Mouse (Mus musculus) MEL (cell line): ENCODE results near the gene Ptgs1. TPM values are rescaled to one million over a fixed set of nuclear protein-coding genes. Genes with fewer than 3 reads are reported as not detected.

ENCODE experiments used
- DNase-seq: peaks from one replicate; pipeline ENCODE4 v3.0.0; 2011; ENCODE audit warnings: low read depth, low spot score
- H3K27ac ChIP-seq: 2 replicates; pipeline ENCODE4 v1.5.1; 2012; ENCODE audit warnings: low read depth, mild to moderate bottlenecking, control low read depth, low read length, moderate library complexity; ENCODE audit not compliant: control insufficient read depth
- H3K27me3 ChIP-seq, 2 experiments: fragments of 150-350 bp in 1 of 2; sonication (generic) in 1 of 2; 2 replicates each; pipeline ENCODE4 v1.6.1; 2012; ENCODE audit warnings: low read length in 2 of 2, mild to moderate bottlenecking in 2 of 2, improper control_type of control experiment in 1 of 2, moderate library complexity in 1 of 2; ENCODE audit not compliant: insufficient read depth in 2 of 2, control insufficient read depth in 1 of 2
- H3K36me3 ChIP-seq, 2 experiments: 2 replicates each; pipeline ENCODE4 v1.6.1; 2012 to 2014; ENCODE audit warnings: low read length in 2 of 2, improper control_type of control experiment in 1 of 2, inconsistent platforms in 1 of 2, mild to moderate bottlenecking in 1 of 2; ENCODE audit not compliant: insufficient read depth in 2 of 2, control insufficient read depth in 1 of 2
- H3K4me1 ChIP-seq, 2 experiments: fragments of 150-350 bp in 1 of 2; sonication (generic) in 1 of 2; 2 replicates each; pipeline ENCODE4 v1.6.1; 2012; ENCODE audit warnings: low read length in 2 of 2, improper control_type of control experiment in 1 of 2, mild to moderate bottlenecking in 1 of 2; ENCODE audit not compliant: insufficient read depth in 2 of 2, control insufficient read depth in 1 of 2
- H3K4me3 ChIP-seq, 2 experiments: fragments of 150-350 bp in 1 of 2; sonication (generic) in 1 of 2; 2 replicates each; pipeline ENCODE4 v1.5.1; 2012; ENCODE audit warnings: low read depth in 2 of 2, low read length in 2 of 2, mild to moderate bottlenecking in 2 of 2, moderate library complexity in 2 of 2, control low read depth in 1 of 2, improper control_type of control experiment in 1 of 2; ENCODE audit not compliant: control insufficient read depth in 1 of 2, insufficient read depth in 1 of 2
- H3K79me2 ChIP-seq: 2 replicates; pipeline ENCODE4 v1.6.1; 2012; ENCODE audit warnings: mild to moderate bottlenecking, low read length, moderate library complexity; ENCODE audit not compliant: control insufficient read depth, poor library complexity, insufficient read depth
- H3K9ac ChIP-seq: 2 replicates; pipeline ENCODE4 v1.6.1; 2012; ENCODE audit warnings: low read depth, mild to moderate bottlenecking, control low read depth, low read length, moderate library complexity; ENCODE audit not compliant: control insufficient read depth, poor library complexity, severe bottlenecking
- H3K9me3 ChIP-seq: fragments of 150-350 bp; sonication (generic); replicated peaks from 2 replicates; pipeline ENCODE4 v1.6.1; 2012; ENCODE audit warnings: mild to moderate bottlenecking, low read length, improper control_type of control experiment, moderate library complexity; ENCODE audit not compliant: insufficient read depth
- CHD1 ChIP-seq: IDR thresholded peaks from 2 replicates; pipeline ENCODE4 v1.6.1; 2012; ENCODE audit warnings: low read depth, mild to moderate bottlenecking, inconsistent platforms, low read length, improper control_type of control experiment
- CHD2 ChIP-seq: IDR thresholded peaks from 2 replicates; pipeline ENCODE4 v1.6.1; 2011; ENCODE audit warnings: low read length, improper control_type of control experiment
- CTCF ChIP-seq, 3 experiments: IDR thresholded peaks in 2 of 3; conservative IDR thresholded peaks in 1 of 3; 2 replicates each; pipeline ENCODE4 v1.5.1; 2011 to 2012; ENCODE audit warnings: low read length in 3 of 3, low read depth in 2 of 3, mild to moderate bottlenecking in 2 of 3, improper control_type of control experiment in 1 of 3, inconsistent platforms in 1 of 3, mixed read lengths in 1 of 3, moderate library complexity in 1 of 3; ENCODE audit not compliant: control insufficient read depth in 1 of 3, insufficient read depth in 1 of 3, poor library complexity in 1 of 3, severe bottlenecking in 1 of 3
- E2F4 ChIP-seq: IDR thresholded peaks from 2 replicates; pipeline ENCODE4 v1.6.1; 2011; ENCODE audit warnings: low read depth, low read length, improper control_type of control experiment, borderline replicate concordance
- EP300 ChIP-seq, 2 experiments: IDR thresholded peaks; 2 replicates each; pipeline ENCODE4 v1.6.1; 2011; ENCODE audit warnings: improper control_type of control experiment in 2 of 2, low read length in 2 of 2, low read depth in 1 of 2, mild to moderate bottlenecking in 1 of 2
- GABPA ChIP-seq: IDR thresholded peaks from 2 replicates; pipeline ENCODE4 v1.6.1; 2012; ENCODE audit warnings: low read depth, mild to moderate bottlenecking, inconsistent platforms, low read length, improper control_type of control experiment, moderate library complexity
- MAFK ChIP-seq: IDR thresholded peaks from 2 replicates; pipeline ENCODE4 v1.6.1; 2011; ENCODE audit warnings: low read depth, mild to moderate bottlenecking, low read length, improper control_type of control experiment, borderline replicate concordance
- MAX ChIP-seq: IDR thresholded peaks from 2 replicates; pipeline ENCODE4 v1.6.1; 2011; ENCODE audit warnings: low read length, improper control_type of control experiment
- MAZ ChIP-seq: IDR thresholded peaks from 2 replicates; pipeline ENCODE4 v1.6.1; 2012; ENCODE audit warnings: low read depth, mild to moderate bottlenecking, inconsistent platforms, low read length, improper control_type of control experiment
- MEF2A ChIP-seq: IDR thresholded peaks from 2 replicates; pipeline ENCODE4 v1.6.1; 2014; ENCODE audit warnings: low read depth, mild to moderate bottlenecking, inconsistent platforms, low read length, improper control_type of control experiment; ENCODE audit not compliant: poor library complexity, insufficient replicate concordance, severe bottlenecking; ENCODE audit errors: extremely low read depth
- MYB ChIP-seq: IDR thresholded peaks from 2 replicates; pipeline ENCODE4 v1.6.1; 2011; ENCODE audit warnings: mild to moderate bottlenecking, low read depth, low read length, improper control_type of control experiment
- NELFE ChIP-seq: IDR thresholded peaks from 2 replicates; pipeline ENCODE4 v1.6.1; 2011; ENCODE audit warnings: low read depth, low read length, improper control_type of control experiment
- NRF1 ChIP-seq: IDR thresholded peaks from 2 replicates; pipeline ENCODE4 v1.6.1; 2014; ENCODE audit warnings: low read depth, mild to moderate bottlenecking, inconsistent platforms, low read length, improper control_type of control experiment, moderate library complexity; ENCODE audit not compliant: poor library complexity, insufficient read depth, severe bottlenecking
- POLR2A ChIP-seq, 2 experiments: IDR thresholded peaks; 2 replicates each; pipeline ENCODE4 v1.6.1; 2011 to 2012; ENCODE audit warnings: low read length in 2 of 2, mild to moderate bottlenecking in 2 of 2, control low read depth in 1 of 2, improper control_type of control experiment in 1 of 2, low read depth in 1 of 2, moderate library complexity in 1 of 2; ENCODE audit not compliant: control insufficient read depth in 1 of 2, insufficient read depth in 1 of 2, poor library complexity in 1 of 2
- POLR2AphosphoS2 ChIP-seq: IDR thresholded peaks from 2 replicates; pipeline ENCODE4 v1.6.1; 2011; ENCODE audit warnings: low read length, improper control_type of control experiment
- TAL1 ChIP-seq: IDR thresholded peaks from 2 replicates; pipeline ENCODE4 v1.6.1; 2012; ENCODE audit warnings: mild to moderate bottlenecking, inconsistent platforms, low read length, moderate library complexity, mixed read lengths
- TCF12 ChIP-seq: IDR thresholded peaks from 2 replicates; pipeline ENCODE4 v1.6.1; 2014; ENCODE audit warnings: low read depth, mild to moderate bottlenecking, inconsistent platforms, low read length, improper control_type of control experiment, moderate library complexity
- UBTF ChIP-seq: IDR thresholded peaks from 2 replicates; pipeline ENCODE4 v1.6.1; 2012; ENCODE audit warnings: low read depth, mild to moderate bottlenecking, inconsistent platforms, low read length, improper control_type of control experiment, moderate library complexity, borderline replicate concordance; ENCODE audit not compliant: insufficient read depth
- USF1 ChIP-seq: IDR thresholded peaks from 2 replicates; pipeline ENCODE4 v1.6.1; 2014; ENCODE audit warnings: low read depth, mild to moderate bottlenecking, inconsistent platforms, low read length, improper control_type of control experiment, moderate library complexity
- USF2 ChIP-seq, 2 experiments: IDR thresholded peaks; 2 replicates each; pipeline ENCODE4 v1.6.1; 2011 to 2012; ENCODE audit warnings: improper control_type of control experiment in 2 of 2, low read length in 2 of 2, borderline replicate concordance in 1 of 2, inconsistent platforms in 1 of 2, low read depth in 1 of 2, mild to moderate bottlenecking in 1 of 2; ENCODE audit not compliant: insufficient read depth in 1 of 2
- ZMIZ1 ChIP-seq: IDR thresholded peaks from 2 replicates; pipeline ENCODE4 v1.6.1; 2012; ENCODE audit warnings: low read depth, mild to moderate bottlenecking, inconsistent platforms, low read length, improper control_type of control experiment, moderate library complexity
- polyA plus RNA-seq, 2 experiments: library from polyadenylated mRNA; stranded (reverse) in 1 of 2; unstranded in 1 of 2; fragments of >175 nt in 1 of 2; fragments of >200 nt in 1 of 2; gene quantifications; 2 replicates each; pipeline versions ENCODE4 v1.2.1 to v1.2.4; 2012; ENCODE audit warnings: low replicate concordance in 2 of 2, low read depth in 1 of 2; ENCODE audit not compliant: insufficient read length in 2 of 2, insufficient read depth in 1 of 2, missing spikeins in 1 of 2
- total RNA-seq: library from RNA; depleted of rRNA; stranded (reverse); fragments of 300-350 nt; gene quantifications from 2 replicates; pipeline ENCODE4 v1.2.3, GENCODE M21; 2012

The Ptgs1 gene
- total and polyA plus RNA-seq, 3 experiments: 3.9 to 20.0 TPM; not detected in 1

- H3K79me2 ChIP-seq: no peaks in the 10 kb centered on the region
- no peak overlapping the region for H3K27ac ChIP-seq
- no peak for TF ChIP-seq MYB
- TF ChIP-seq MAZ: no peak
- no peak for TF ChIP-seq NELFE
- no peak for TF ChIP-seq TCF12
- TF ChIP-seq MAX: no peak
- no peak for TF ChIP-seq UBTF
- TF ChIP-seq EP300 (IDR thresholded peaks at IDR 0.05; ENCODE audit: low read depth in 1 of 2, low read length in 2 of 2): no peak
- no peak for TF ChIP-seq MEF2A
- TF ChIP-seq GABPA: no peak
- TF ChIP-seq E2F4: no peak
- TF ChIP-seq CHD1: no peak
- TF ChIP-seq MAFK: no peak
- TF ChIP-seq ZMIZ1: no peak
- no peak for TF ChIP-seq POLR2A (IDR thresholded peaks at IDR 0.05; ENCODE audit: control insufficient read depth in 1 of 2, insufficient read depth in 1 of 2, low read depth in 1 of 2, low read length in 2 of 2, poor library complexity in 1 of 2)
- no peak for TF ChIP-seq USF1
- H3K9ac ChIP-seq: no peak overlapping the region
- H3K4me1 ChIP-seq: peaks cover 7 to 28% of the 10 kb centered on the region in 2 experiments
- no peaks in the 10 kb centered on the region for H3K27me3 ChIP-seq
- H3K4me3 ChIP-seq: no peak overlapping the region
- DNase-seq: no peak
- peaks cover 0 to 10% of the 10 kb centered on the region in 2 experiments; a peak in 2 of 4 replicates for H3K36me3 ChIP-seq
- no peaks in the 10 kb centered on the region for H3K9me3 ChIP-seq
Observed at GRCm38 (mm10) chr2:36220106-36220505, 10.1 kb upstream of the Ptgs1 start.

GRCm38 (mm10) chr2:36220891-36221290 lies 9.3 kb upstream of the Ptgs1 start:
- H3K79me2 ChIP-seq: no peaks in the 10 kb centered on the region
- no peaks in the 10 kb centered on the region for H3K9me3 ChIP-seq
- H3K4me3 ChIP-seq: no peak overlapping the region
- peaks cover 6 to 27% of the 10 kb centered on the region in 2 experiments for H3K4me1 ChIP-seq
- peaks cover 0 to 9% of the 10 kb centered on the region in 2 experiments; a peak in 2 of 4 replicates for H3K36me3 ChIP-seq
- H3K27me3 ChIP-seq: no peaks in the 10 kb centered on the region
- TF ChIP-seq TAL1 (no peak), CHD2 (no peak), MEF2A (no peak), POLR2AphosphoS2 (no peak), USF2 (IDR thresholded peaks at IDR 0.05; ENCODE audit: borderline replicate concordance in 1 of 2, insufficient read depth in 1 of 2, low read depth in 1 of 2, low read length in 2 of 2) (no peak), NRF1 (no peak), CTCF (IDR thresholded peaks at IDR 0.05 in 2 of 3, conservative IDR thresholded peaks at IDR 0.05 in 1 of 3; ENCODE audit: control insufficient read depth in 1 of 3, insufficient read depth in 1 of 3, low read depth in 2 of 3, low read length in 3 of 3, poor library complexity in 1 of 3, severe bottlenecking in 1 of 3) (no peak)
- TF ChIP-seq, all 39 proteins: peak for 0
- no peak for DNase-seq
- Histone ChIP-seq H3K9ac (no peak overlapping the region), H3K27ac (no peak overlapping the region)
